Mouse (Mus musculus) mouse embryonic stem cell (cell line): Measurements from ENCODE around the gene Psma1.

Experiments used
- in situ Hi-C, 2 experiments: fragments of 300-500 bp; cut with MboI; formaldehyde crosslinking; loops; 1 replicate in 1 of 2; 3 replicates in 1 of 2; pipeline ENCODE4 v1.14.3; 2019 to 2020; ENCODE audit warnings: low sequenced_read_pairs in 2 of 2, low pct_unique_long_range_greater_than_20kb in 1 of 2, mixed read lengths in 1 of 2; ENCODE audit not compliant: unreplicated experiment in 1 of 2

Psma1 gene

DNA sequence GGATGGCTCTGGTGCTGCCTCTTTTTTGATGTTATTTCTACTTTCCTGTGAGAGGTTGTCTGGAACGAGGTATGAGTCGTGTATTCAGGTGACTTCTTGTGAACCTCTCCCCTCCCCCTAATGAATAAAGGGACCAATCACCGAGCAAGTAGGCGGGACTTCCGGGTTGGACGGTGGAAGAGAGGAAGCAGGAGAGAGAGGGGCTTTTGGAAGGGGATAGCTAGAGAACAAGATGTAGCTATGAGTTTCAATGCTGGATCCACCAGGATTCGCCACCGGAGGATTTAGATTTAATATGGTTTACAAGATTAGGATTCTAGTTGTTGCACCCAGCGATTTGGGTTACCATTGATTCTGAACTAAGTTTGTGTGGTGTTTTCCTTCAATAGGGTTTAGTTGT lies 7.1 kb upstream of the Psma1 start:
- in situ Hi-C loops: no loop called here

DNA sequence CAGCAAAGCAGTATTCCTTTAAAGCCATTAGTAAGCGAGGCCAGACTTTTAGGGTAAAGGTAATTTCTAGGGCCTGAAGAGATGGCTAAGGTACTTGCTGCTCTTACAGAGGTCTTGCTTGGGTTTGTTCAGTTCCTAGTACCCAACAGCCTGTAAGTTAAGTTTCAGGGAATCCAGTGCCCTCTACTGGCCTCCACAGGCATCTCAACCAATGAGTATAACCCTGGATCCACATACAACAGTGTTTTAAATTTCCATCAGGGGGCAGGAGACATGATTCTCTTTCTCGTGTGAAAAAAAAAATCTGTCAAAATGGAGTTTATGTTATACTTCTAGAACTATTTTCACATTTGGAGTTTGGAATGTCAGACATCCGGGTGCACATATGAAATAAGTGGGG lies 5.8 kb upstream of the Psma1 start:
- in situ Hi-C loops: no loop called here

DNA sequence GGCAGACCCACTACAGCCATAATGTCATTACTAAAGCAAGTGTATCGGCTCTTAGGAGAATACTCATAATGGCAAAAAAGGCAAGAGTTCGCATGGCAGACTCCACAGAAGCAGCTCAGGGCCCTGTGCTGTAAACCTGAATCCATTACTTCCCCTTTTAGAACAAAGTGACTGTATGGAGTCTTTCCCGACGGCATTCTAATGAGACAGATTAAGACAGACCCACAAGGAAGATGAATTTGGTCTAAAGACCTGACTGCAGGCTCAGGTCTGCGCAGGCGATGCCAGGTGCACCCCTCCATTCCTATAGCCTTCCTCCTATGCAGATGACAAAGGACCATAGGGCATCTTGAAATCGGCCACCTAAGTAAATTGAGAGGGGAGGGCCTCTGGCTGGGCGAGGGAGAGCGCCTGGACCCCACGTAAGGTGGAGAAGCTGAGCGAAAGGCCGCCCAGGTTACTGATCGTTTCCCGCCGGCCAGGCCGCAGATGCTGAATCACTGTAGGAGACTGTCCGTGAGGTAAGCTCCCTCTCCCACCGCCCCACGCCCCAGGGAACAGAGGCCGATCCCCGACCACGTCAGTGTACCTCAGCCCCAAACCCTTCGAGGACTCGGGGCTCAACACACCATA lies 430 bp downstream of the Psma1 start:
- in situ Hi-C loops: no loop called here

DNA sequence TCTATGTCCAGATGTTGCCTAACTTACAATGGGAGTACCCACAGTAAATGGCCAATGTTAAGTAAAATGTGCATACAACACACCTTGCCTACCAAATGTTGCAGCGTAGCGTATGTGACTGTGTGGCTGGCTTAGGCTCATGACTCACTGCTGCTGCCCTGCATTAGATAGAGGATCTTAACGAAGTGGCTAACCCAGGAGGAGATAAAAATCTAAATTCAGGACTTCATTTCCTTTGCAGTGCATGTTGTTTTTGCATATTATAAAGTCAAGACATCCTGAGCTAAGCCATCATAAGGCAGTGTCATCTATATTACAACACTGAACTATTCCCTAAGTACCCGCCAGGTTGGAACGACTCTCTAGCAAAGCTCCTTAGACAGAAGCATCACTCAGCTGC lies 7.5 kb downstream of the Psma1 start:
- in situ Hi-C loops: no loop called here

DNA sequence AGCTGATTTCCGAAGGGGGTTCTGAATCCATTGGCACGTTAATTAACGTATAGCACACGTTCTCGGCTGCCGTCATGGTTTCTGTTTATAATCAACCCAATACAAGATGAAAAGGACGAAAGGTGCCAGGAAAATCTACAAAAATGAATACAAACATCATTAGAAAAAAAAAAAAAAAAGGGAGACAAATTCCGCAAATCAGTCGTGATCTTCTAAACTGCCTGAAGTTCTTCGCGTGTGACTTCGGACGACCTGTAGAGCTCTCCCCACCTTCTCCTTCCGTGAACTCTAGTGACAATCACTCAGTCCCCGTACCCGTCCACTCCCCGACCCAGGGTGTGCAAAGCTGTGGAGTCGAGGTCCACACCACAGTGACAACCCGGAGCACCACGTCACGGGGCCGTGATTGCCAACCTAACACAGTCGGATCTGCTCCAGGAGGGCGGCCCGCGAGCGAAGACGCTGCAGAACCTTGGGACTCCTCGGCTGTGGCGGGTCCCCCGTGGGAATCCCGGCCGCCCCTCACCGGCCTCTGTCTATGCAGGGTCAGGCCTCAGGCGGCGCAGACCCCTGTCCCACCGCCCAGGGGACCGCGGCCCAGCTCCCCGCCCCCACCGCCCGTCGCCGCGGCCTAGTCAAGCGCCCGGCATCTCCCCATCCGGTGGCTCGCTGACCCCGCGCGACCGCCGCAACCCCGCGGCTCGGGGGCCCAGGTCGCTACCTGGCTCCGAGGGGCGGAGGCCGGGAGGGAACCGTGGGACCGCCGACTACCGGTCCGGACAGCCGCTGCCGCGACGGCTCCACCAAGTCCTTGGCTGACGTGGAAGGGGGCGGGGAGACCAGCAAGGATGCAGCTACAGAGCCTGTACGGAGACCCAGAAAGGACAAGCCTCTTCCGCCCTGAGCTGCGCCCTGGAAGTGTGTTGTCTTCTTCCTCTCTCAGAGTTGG lies 21.8 kb downstream of the Psma1 start, which contains the start of gene Copb1:
Gene Copb1 (minus strand): TSS at position 827 of the 949 bp plus-strand sequence.
- in situ Hi-C loops: no loop called here

DNA sequence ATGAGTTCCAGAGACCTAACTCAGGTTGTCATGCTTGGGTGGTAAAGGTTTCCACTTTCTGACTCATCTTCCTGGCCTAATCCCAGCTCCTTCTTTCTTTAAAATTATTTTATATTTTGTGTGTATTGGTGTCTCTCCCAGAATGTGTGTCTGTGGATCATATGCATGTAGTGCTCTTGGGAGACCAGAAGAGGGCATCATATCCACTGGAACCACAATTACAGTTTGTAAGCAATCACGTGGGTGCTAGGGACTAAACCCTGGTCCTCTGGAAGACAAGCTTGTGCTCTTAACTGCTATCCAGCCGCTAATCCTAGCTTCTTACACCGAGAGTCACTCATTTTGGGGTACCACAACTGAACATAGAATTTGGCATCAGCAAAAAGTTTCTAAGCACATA lies 24.2 kb downstream of the Psma1 start:
- in situ Hi-C loops: no loop called here

DNA sequence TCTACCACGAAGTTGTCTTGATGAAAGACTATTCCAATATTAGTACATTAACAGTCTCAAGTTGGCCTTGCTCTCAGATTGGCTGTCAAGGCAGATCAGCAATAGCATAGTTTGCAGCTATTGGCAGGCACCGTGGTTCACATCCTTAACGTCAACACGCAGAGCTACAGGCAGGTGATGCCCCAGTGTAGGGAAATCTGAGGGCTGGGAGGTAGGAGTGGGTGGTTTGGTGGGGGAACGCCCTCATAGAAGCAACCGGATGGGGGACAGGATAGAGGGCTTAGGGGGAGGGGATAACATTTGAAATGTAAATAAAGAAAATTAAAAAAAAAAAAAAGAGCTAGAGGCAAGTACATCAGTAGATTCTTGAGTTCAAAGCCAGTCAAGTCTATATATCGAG lies 41.9 kb downstream of the Psma1 start:
- in situ Hi-C loops: no loop called here

DNA sequence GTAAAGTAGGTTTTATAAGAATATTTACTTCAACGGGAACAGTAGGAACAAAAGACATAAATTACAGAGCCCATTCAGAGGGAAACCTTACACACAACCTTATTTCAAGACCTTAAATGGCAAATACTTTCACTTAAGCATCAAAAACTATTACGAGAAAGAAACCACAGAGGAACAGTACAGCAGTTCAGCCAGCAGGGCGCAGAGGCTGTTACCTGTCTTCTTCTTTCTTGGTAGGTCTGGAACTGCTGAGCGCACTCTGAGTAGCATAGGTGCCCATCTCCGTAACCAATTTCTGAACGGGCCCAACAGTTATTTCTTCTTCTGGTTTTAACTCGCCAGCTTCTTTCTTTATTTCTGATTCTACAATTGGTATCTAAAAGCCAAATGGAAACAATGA lies 42.9 kb downstream of the Psma1 start:
- in situ Hi-C loops: no loop called here

DNA sequence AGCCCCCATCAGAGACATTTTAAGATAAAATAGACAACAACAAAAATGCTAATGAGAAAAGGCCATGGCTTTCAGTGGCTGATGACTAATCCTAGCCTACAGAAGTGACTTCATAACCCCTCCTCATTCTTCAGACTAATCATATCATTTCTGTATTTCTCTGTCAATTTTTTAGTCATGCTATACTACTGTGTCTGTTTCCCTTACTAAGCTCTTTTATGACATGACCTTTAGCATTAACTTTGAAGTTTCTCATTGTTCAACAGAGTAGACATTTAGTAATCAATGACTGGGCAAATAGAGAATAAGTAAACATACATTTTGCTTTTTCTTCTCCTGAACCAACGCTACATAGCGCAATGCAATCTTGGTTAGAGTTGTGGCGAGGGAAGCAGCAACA lies 44.1 kb downstream of the Psma1 start:
- in situ Hi-C loops: no loop called here

DNA sequence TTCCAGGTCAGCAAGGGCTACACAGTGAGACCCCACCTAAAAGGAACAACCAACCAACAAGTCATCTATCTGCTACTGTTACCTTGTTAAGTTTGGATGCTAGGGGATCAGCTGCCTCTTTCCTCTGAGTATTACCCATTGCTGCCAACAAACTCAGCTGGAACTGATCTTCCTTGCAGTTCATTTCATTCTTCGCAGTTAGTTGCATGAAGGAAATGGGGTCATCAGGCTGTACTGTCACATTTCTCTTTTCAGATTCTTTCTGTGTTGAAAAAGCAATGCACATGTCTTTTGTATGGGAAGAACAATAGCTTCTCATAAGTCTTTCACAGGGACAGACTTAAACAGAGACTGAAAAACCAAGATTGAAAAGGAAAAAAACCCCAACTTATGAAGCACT lies 49.4 kb downstream of the Psma1 start:
- in situ Hi-C loops: no loop called here

DNA sequence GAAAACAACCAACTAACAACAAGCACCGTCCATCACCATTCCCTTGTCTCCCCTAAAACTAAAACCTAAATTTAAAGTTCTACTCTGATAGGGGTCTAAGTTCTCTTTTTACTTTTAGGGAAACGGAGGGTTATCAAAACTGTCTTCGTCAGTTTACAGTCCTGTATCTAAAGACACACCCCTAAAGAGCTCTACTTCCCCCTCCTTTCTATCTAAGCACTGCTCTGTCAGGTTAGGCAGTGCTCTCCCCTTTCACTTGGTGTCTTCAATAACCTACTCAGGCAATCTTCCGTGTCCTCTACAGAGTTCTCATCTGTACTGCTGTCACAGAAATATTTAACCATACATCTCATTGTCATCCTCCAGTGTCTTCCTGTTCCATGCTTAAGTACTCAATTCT lies 55.5 kb downstream of the Psma1 start:
- in situ Hi-C loops: loop anchor here in 1 of 2 experiments (25.0 kb wide), 1 partner anchor 158 kb away; no protein-coding TSS in a partner anchor

DNA sequence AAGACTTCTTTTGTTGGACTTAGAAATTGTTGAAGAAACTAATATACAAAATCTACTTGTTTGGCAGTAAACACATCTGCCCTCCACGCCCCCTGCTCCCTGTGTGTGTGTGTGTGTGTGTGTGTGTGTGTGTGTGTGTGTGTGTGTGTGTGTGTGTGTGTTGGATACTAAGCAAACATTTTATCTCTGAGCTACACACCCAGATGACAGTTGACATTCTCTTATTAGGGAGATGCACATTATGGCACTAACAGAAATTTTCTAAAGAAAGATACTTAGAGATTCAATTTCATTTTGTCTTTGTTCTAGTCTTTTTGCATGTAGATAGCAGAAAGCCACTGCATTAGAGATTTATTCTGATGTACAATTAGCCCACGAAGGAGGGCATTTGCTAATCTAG lies 59.0 kb downstream of the Psma1 start:
- in situ Hi-C loops: loop anchor here in 1 of 2 experiments (25.0 kb wide), 1 partner anchor 155 kb away; no protein-coding TSS in a partner anchor
